18 mouse cellular contexts compared by ENCODE assay signal in the genomic region with DNA sequence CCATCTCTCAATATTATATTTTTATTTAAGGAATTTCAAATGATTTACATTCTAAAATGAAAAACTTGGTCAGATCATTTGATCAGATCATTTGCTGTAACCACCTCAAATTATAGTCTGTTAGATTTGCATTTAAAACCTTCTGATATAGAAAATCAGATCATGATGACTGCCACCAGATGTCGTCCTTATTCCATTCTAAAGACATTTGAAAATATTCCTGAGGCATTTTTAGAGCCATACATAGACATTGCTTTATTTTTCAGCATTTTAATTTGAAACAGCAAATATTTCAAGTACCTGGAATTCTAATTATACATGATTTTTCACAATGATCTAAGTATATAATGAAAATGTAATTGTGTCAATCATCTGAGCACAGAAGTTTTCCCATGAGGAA. TPM values are rescaled to one million over a fixed set of nuclear protein-coding genes. Genes with fewer than 3 reads are reported as not detected.
DNase-seq lines count a peak whose midpoint lies in the region; ATAC-seq and TF ChIP-seq lines count a peak whose summit lies in the region.
"Had no signal": no experiment of that assay in that cellular context is flagged by ENCODE, and none has a peak within 500 bp of the region (broad histone marks: within the 10 kb centered on the region; RNA-seq: fewer than 3 reads in every experiment).

No protein-coding gene starts in this region.

- WGBS in heart, postnatal 0 days, result 31% methylated on average over 1 of the region's 1 CpGs
- 56% methylated on average over 1 of the region's 1 CpGs for WGBS in forebrain, embryonic 15.5 days

- DNase-seq in heart, postnatal 0 days (ENCODE audit: low spot score), result no peak
- DNase-seq in heart, postnatal 25 days (ENCODE audit: low spot score), result no peak
- DNase-seq in left cerebral cortex, postnatal 25 days (ENCODE audit: low spot score in 2 of 2), result peak; percentile 3 to 30
- no peak for DNase-seq in left cerebral cortex, adult 18-20 months (ENCODE audit: low spot score in 2 of 2)
- peak; percentile 11 for DNase-seq in A20 (ENCODE audit: low read depth, low spot score)
- DNase-seq in brain, adult 2 months (ENCODE audit: low read depth, low spot score), result peak; percentile 27
- no peak for DNase-seq in neural tube, embryonic 10.5 days (ENCODE audit: extremely low spot score, low spot score)
- DNase-seq: adrenal gland, postnatal 10 days; cerebellum, adult 11 months; heart, postnatal 4 days; kidney, adult 18-20 months; lung, adult 2 months; right cerebral cortex, postnatal 14 days; thymus, adult 18-20 months had no signal

- H3K9me3 ChIP-seq in heart, postnatal 0 days (replicated peaks; ENCODE audit: control insufficient read depth, low read length), result no peaks in the 10 kb centered on the region
- no peaks in the 10 kb centered on the region for H3K9me3 ChIP-seq in forebrain, embryonic 15.5 days
- H3K9me3 ChIP-seq: forebrain, embryonic 12.5 days; heart, embryonic 10.5 days had no signal

- no peaks in the 10 kb centered on the region for H3K36me3 ChIP-seq in heart, postnatal 0 days (replicated peaks; ENCODE audit: control insufficient read depth, insufficient read depth, low read length)
- H3K36me3 ChIP-seq in forebrain, embryonic 15.5 days, result no peaks in the 10 kb centered on the region
- H3K36me3 ChIP-seq: forebrain, embryonic 12.5 days; heart, embryonic 10.5 days had no signal

- no peak overlapping the region for H3K4me2 ChIP-seq in heart, postnatal 0 days (ENCODE audit: low read depth, low read length)
- H3K4me2 ChIP-seq in forebrain, embryonic 15.5 days (replicated peaks), result no peak overlapping the region
- H3K4me2 ChIP-seq: forebrain, embryonic 12.5 days had no signal

- H3K27me3 ChIP-seq in heart, postnatal 0 days (ENCODE audit: control insufficient read depth, insufficient read depth, low read length), result no peaks in the 10 kb centered on the region
- no peaks in the 10 kb centered on the region for H3K27me3 ChIP-seq in forebrain, embryonic 15.5 days
- H3K27me3 ChIP-seq: forebrain, embryonic 12.5 days had no signal

- H3K27ac ChIP-seq in heart, postnatal 0 days (ENCODE audit: low read depth), result no peak overlapping the region
- no peak overlapping the region for H3K27ac ChIP-seq in forebrain, embryonic 15.5 days (replicated peaks)
- H3K27ac ChIP-seq: forebrain, embryonic 12.5 days; heart, embryonic 10.5 days had no signal

- H3K9ac ChIP-seq in heart, postnatal 0 days (replicated peaks; ENCODE audit: low read depth, low read length), result no peak overlapping the region
- H3K9ac ChIP-seq in forebrain, embryonic 15.5 days (replicated peaks), result no peak overlapping the region
- H3K9ac ChIP-seq: forebrain, embryonic 12.5 days had no signal

- ATAC-seq in heart, postnatal 0 days (ENCODE audit: insufficient read depth, low read depth), result no peak
- no peak for ATAC-seq in forebrain, embryonic 15.5 days (replicated peaks)

- 0 out of 2 replicates have a peak, but pooled peaks have one; percentile 1 for TF ChIP-seq CTCF in heart, postnatal 0 days (IDR thresholded peaks at IDR 0.05; ENCODE audit: low read depth)

- no peak for TF ChIP-seq EP300 in heart, postnatal 0 days (IDR thresholded peaks at IDR 0.05; ENCODE audit: low read depth)

- no peaks in the 10 kb centered on the region for H3K4me1 ChIP-seq in heart, postnatal 0 days (ENCODE audit: control insufficient read depth, insufficient read depth)
- no peaks in the 10 kb centered on the region for H3K4me1 ChIP-seq in forebrain, embryonic 15.5 days
- H3K4me1 ChIP-seq: forebrain, embryonic 12.5 days; heart, embryonic 10.5 days had no signal

- intact Hi-C loops in heart, postnatal 25 days (cut with DNase I), result no loop called here
- intact Hi-C loops in left cerebral cortex, postnatal 25 days (cut with DNase I), result loop anchor here (5.0 kb wide), 1 partner anchor 94 kb away; no protein-coding TSS in a partner anchor

- no peak overlapping the region for H3K4me3 ChIP-seq in heart, postnatal 0 days (ENCODE audit: low read depth, low read length)
- no peak overlapping the region for H3K4me3 ChIP-seq in forebrain, embryonic 15.5 days
- H3K4me3 ChIP-seq: forebrain, embryonic 12.5 days; heart, embryonic 10.5 days; myocyte had no signal

RNA-seq across cellular contexts. Expression of gene Ppp6c, which starts 52.0 kb away (rescaled TPM):
- 35.0 and 54.1 TPM in 2 replicates for total RNA-seq in heart, postnatal 0 days (2014; rRNA removed; ENCODE audit: low replicate concordance)
- polyA plus RNA-seq in heart, postnatal 0 days (2015; fragmentation: Nextera tagmentation; extraction: Ambion mirVana), result 50.0 and 52.1 TPM in 2 replicates
- total RNA-seq in heart, postnatal 25 days (2021), result 10 to 100 TPM; 55.8 to 62.0 TPM
- total RNA-seq in left cerebral cortex, postnatal 25 days (2021), result 10 to 100 TPM; 64.4 to 64.5 TPM
- total RNA-seq in left cerebral cortex, adult 18-20 months (2021), result 10 to 100 TPM; 67.1 to 68.0 TPM
- 74.9 and 75.7 TPM in 2 replicates for polyA plus RNA-seq in forebrain, embryonic 15.5 days (2015; fragmentation: Nextera tagmentation; extraction: Ambion mirVana)

Comparison
In these comparisons a context has a peak if more than half of its experiments do, and no peak if none do; other contexts are left out.
1. DNase-seq: peak in left cerebral cortex, postnatal 25 days (2 of 2), A20 (single experiment) and brain, adult 2 months (single experiment); none in heart, postnatal 0 days (single experiment), heart, postnatal 25 days (single experiment), left cerebral cortex, adult 18-20 months (0 of 2) and neural tube, embryonic 10.5 days (single experiment).